Comparison of ENCODE assay signal across 9 mouse cellular contexts in genomic region chr3:83416536-83416935, GRCm38 (mm10).
DNase-seq lines count a peak whose midpoint lies in the region; ATAC-seq lines count a peak whose summit lies in the region.
"Had no signal": no experiment of that assay in that cellular context is flagged by ENCODE, and none has a peak within 500 bp of the region (broad histone marks: within the 10 kb centered on the region; RNA-seq: fewer than 3 reads in every experiment).

No protein-coding gene starts in this region.

- H3K9me3 ChIP-seq in heart, embryonic 11.5 days (replicated peaks; ENCODE audit: control insufficient read depth, low read length) = no peaks in the 10 kb centered on the region
- no peaks in the 10 kb centered on the region for H3K9me3 ChIP-seq in midbrain, embryonic 14.5 days (ENCODE audit: control insufficient read depth, low read length)
- no peaks in the 10 kb centered on the region for H3K9me3 ChIP-seq in midbrain, embryonic 13.5 days

- H3K27me3 ChIP-seq in heart, embryonic 11.5 days (ENCODE audit: control insufficient read depth, insufficient read depth, low read length) = no peaks in the 10 kb centered on the region
- no peaks in the 10 kb centered on the region for H3K27me3 ChIP-seq in midbrain, embryonic 14.5 days (ENCODE audit: control insufficient read depth, insufficient read depth, low read length)
- no peaks in the 10 kb centered on the region for H3K27me3 ChIP-seq in midbrain, embryonic 13.5 days

- no peaks in the 10 kb centered on the region for H3K36me3 ChIP-seq in heart, embryonic 11.5 days (ENCODE audit: control insufficient read depth, insufficient read depth, low read length)
- H3K36me3 ChIP-seq in midbrain, embryonic 14.5 days (ENCODE audit: control insufficient read depth, insufficient read depth, low read length) = no peaks in the 10 kb centered on the region
- H3K36me3 ChIP-seq in midbrain, embryonic 13.5 days = no peaks in the 10 kb centered on the region

- no peak overlapping the region for H3K4me2 ChIP-seq in heart, embryonic 11.5 days
- no peak overlapping the region for H3K4me2 ChIP-seq in midbrain, embryonic 14.5 days (ENCODE audit: low read length)
- no peak overlapping the region for H3K4me2 ChIP-seq in midbrain, embryonic 13.5 days (replicated peaks)

- H3K27ac ChIP-seq in heart, embryonic 11.5 days (ENCODE audit: low read depth, low read length) = no peak overlapping the region
- no peak overlapping the region for H3K27ac ChIP-seq in midbrain, embryonic 14.5 days (replicated peaks; ENCODE audit: low read depth, low read length)
- H3K27ac ChIP-seq in midbrain, embryonic 13.5 days = no peak overlapping the region

- H3K4me3 ChIP-seq in heart, embryonic 11.5 days (ENCODE audit: low read depth, low read length) = no peak overlapping the region
- H3K4me3 ChIP-seq in midbrain, embryonic 14.5 days (replicated peaks; ENCODE audit: low read depth, low read length) = no peak overlapping the region
- no peak overlapping the region for H3K4me3 ChIP-seq in midbrain, embryonic 13.5 days (replicated peaks)
- H3K4me3 ChIP-seq: erythroblast, embryonic 14.5 days had no signal

- DNase-seq in heart, adult 18-20 months = peak; percentile 27 to 69
- DNase-seq in midbrain, embryonic 14.5 days = peak; percentile 45
- peak; percentile 45 for DNase-seq in embryo, embryonic 11 days
- DNase-seq in retina, embryonic 14.5 days (ENCODE audit: low spot score) = peak; percentile 41
- DNase-seq in natural killer cell, adult 2 months (ENCODE audit: low spot score in 2 of 2) = no peak
- no peak for DNase-seq in cerebellum, adult 9-10 months

- no peak for ATAC-seq in heart, embryonic 11.5 days (replicated peaks; ENCODE audit: insufficient number of reproducible peaks, low FRiP score, low TSS enrichment)
- ATAC-seq in midbrain, embryonic 14.5 days (ENCODE audit: low FRiP score, low TSS enrichment) = no peak
- no peak for ATAC-seq in midbrain, embryonic 13.5 days

- H3K4me1 ChIP-seq in heart, embryonic 11.5 days (ENCODE audit: control insufficient read depth, insufficient read depth, low read length) = no peaks in the 10 kb centered on the region
- H3K4me1 ChIP-seq in midbrain, embryonic 14.5 days (ENCODE audit: control insufficient read depth, insufficient read depth, low read length) = no peaks in the 10 kb centered on the region
- H3K4me1 ChIP-seq in midbrain, embryonic 13.5 days (replicated peaks) = no peaks in the 10 kb centered on the region

- no peak overlapping the region for H3K9ac ChIP-seq in heart, embryonic 11.5 days (ENCODE audit: low read depth, low read length)
- H3K9ac ChIP-seq in midbrain, embryonic 14.5 days (replicated peaks; ENCODE audit: low read length) = no peak overlapping the region
- no peak overlapping the region for H3K9ac ChIP-seq in midbrain, embryonic 13.5 days (replicated peaks)

Comparison
In these comparisons a context has a peak if more than half of its experiments do, and no peak if none do; other contexts are left out.
1. DNase-seq: peak in heart, adult 18-20 months (2 of 2), midbrain, embryonic 14.5 days (single experiment), embryo, embryonic 11 days (single experiment) and retina, embryonic 14.5 days (single experiment); none in natural killer cell, adult 2 months (0 of 2) and cerebellum, adult 9-10 months (single experiment).